9 mouse cellular contexts compared by ENCODE assay signal in the genomic region with DNA sequence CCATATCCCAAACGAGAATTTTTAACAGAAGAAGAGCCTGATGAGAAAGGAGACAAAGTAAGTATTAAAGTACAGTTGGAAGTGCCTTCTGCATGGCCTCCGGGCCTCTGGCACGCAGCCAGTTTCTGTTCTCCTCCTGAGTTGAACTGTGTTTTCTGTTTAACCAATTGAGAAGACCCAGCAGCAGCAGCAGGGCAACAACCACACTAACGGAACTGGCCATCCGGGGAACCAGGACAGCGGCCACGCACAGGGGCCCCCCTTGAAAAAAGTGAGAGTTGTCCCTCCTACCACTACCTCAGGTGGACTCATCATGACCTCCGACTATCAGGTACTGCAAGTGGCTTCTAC.
DNase-seq lines count a peak whose midpoint lies in the region; ATAC-seq lines count a peak whose summit lies in the region.
"Had no signal": no experiment of that assay in that cellular context is flagged by ENCODE, and none has a peak within 500 bp of the region (broad histone marks: within the 10 kb centered on the region; RNA-seq: fewer than 3 reads in every experiment).

No protein-coding gene starts in this region.

- no peaks in the 10 kb centered on the region for H3K9me3 ChIP-seq in kidney, embryonic 15.5 days (replicated peaks)
- H3K9me3 ChIP-seq in midbrain, embryonic 13.5 days = no peaks in the 10 kb centered on the region
- H3K9me3 ChIP-seq: neural tube, embryonic 12.5 days had no signal

- no peaks in the 10 kb centered on the region for H3K27me3 ChIP-seq in kidney, embryonic 15.5 days
- H3K27me3 ChIP-seq in midbrain, embryonic 13.5 days = no peaks in the 10 kb centered on the region
- H3K27me3 ChIP-seq: neural tube, embryonic 12.5 days had no signal

- peak; percentile 49 to 54 for DNase-seq in left cerebral cortex, postnatal 25 days (ENCODE audit: low spot score in 2 of 2)
- DNase-seq in left cerebral cortex, postnatal 36 days (ENCODE audit: low spot score in 2 of 2) = no peak
- DNase-seq in NIH3T3 (ENCODE audit: low read depth) = peak; percentile 45
- DNase-seq in adrenal gland, postnatal 14 days = peak; percentile 71
- peak; percentile 41 to 70 for DNase-seq in spleen, postnatal 4 days (ENCODE audit: low spot score in 2 of 2)

- ATAC-seq in kidney, embryonic 15.5 days (replicated peaks; ENCODE audit: low FRiP score) = no peak
- ATAC-seq in midbrain, embryonic 13.5 days = no peak

- peaks cover 8% of the 10 kb centered on the region; the same call in 1 of the 2 replicates for H3K4me1 ChIP-seq in kidney, embryonic 15.5 days
- no peaks in the 10 kb centered on the region for H3K4me1 ChIP-seq in midbrain, embryonic 13.5 days (replicated peaks)
- H3K4me1 ChIP-seq: neural tube, embryonic 12.5 days had no signal

- no peak overlapping the region for H3K4me2 ChIP-seq in kidney, embryonic 15.5 days
- no peak overlapping the region for H3K4me2 ChIP-seq in midbrain, embryonic 13.5 days (replicated peaks)
- H3K4me2 ChIP-seq: neural tube, embryonic 12.5 days had no signal

- H3K36me3 ChIP-seq in kidney, embryonic 15.5 days = peaks cover 71% of the 10 kb centered on the region
- peaks cover 65% of the 10 kb centered on the region for H3K36me3 ChIP-seq in midbrain, embryonic 13.5 days

- H3K27ac ChIP-seq in kidney, embryonic 15.5 days = 0 out of 2 replicates have a peak overlapping the region, but pooled peaks have one; percentile 10
- no peak overlapping the region for H3K27ac ChIP-seq in midbrain, embryonic 13.5 days
- H3K27ac ChIP-seq: left cerebral cortex, adult 2 months; neural tube, embryonic 12.5 days had no signal

- intact Hi-C loops in left cerebral cortex, postnatal 25 days (cut with DNase I) = no loop called here
- intact Hi-C loops in left cerebral cortex, postnatal 36 days (cut with DNase I) = no loop called here

- WGBS in kidney, embryonic 15.5 days = 82% methylated on average over 8 of the region's 8 CpGs
- WGBS in midbrain, embryonic 13.5 days = 88% methylated on average over 8 of the region's 8 CpGs

- no peak overlapping the region for H3K4me3 ChIP-seq in kidney, embryonic 15.5 days (replicated peaks)
- no peak overlapping the region for H3K4me3 ChIP-seq in midbrain, embryonic 13.5 days (replicated peaks)
- H3K4me3 ChIP-seq: left cerebral cortex, adult 2 months; neural tube, embryonic 12.5 days had no signal

- no peak overlapping the region for H3K9ac ChIP-seq in kidney, embryonic 15.5 days
- H3K9ac ChIP-seq in midbrain, embryonic 13.5 days (replicated peaks) = no peak overlapping the region
- H3K9ac ChIP-seq: neural tube, embryonic 12.5 days had no signal

Comparison
In these comparisons a context has a peak if more than half of its experiments do, and no peak if none do; other contexts are left out.
1. DNase-seq: peak in left cerebral cortex, postnatal 25 days (2 of 2), NIH3T3 (single experiment), adrenal gland, postnatal 14 days (single experiment) and spleen, postnatal 4 days (2 of 2); none in left cerebral cortex, postnatal 36 days (0 of 2).